Mouse (Mus musculus) bone marrow, adult 2 months (tissue): ENCODE measurements around the gene Vezt.

ENCODE experiments used
- CTCF ChIP-seq: fragments of 200-500 bp; IDR thresholded peaks from 2 replicates; pipeline ENCODE4 v1.5.1; 2011; ENCODE audit warnings: low read length, control low read depth; ENCODE audit not compliant: control insufficient read depth, insufficient read depth
- POLR2A ChIP-seq: fragments of 200-500 bp; IDR thresholded peaks from 2 replicates; pipeline ENCODE4 v1.6.1; 2011; ENCODE audit warnings: low read depth, mild to moderate bottlenecking, control low read depth, low read length, borderline replicate concordance; ENCODE audit not compliant: control insufficient read depth

DNA sequence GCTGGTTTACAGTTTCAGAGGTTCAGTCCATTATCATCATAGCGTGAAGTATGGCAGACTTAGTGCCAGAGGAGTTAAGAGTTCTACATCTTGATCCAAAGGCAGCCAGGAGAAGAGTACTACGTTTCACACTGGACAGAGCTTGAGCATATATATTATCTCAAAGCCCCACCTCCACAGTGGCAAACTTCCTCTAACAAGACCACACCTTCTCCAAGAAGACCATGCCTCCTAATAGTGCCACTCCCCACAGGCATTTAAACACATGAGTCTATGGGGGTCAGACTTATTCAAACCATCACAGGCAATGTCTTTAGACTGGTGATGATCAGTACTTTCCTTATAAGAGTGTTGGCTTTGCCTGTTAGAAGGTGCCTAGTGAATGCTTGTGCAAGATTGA lies 117.5 kb downstream of the Vezt start:
- TF ChIP-seq POLR2A (no peak), CTCF (no peak)
